Mouse (Mus musculus): ENCODE measurements at regions not wholly inside any gene's neighbourhood (a gene's known extent, or its start where the extent isn't known, plus 50 kb on each side); places are given as distances from the start of the nearest gene placed in this dataset.

GRCm38 (mm10) chr19:14957727-14958126, 359.9 kb upstream of the Tle4 start:
- Histone ChIP-seq H3K36me3 (no peaks in the 10 kb centered on the region), H3K9me3 (no peaks in the 10 kb centered on the region), H3K27ac (no peak overlapping the region), H3K4me1 (no peaks in the 10 kb centered on the region), H3K4me3 (no peak overlapping the region), H3K27me3 (no peaks in the 10 kb centered on the region), H3K4me2 (no peak overlapping the region), H3K9ac (no peak overlapping the region)
- 91% methylated on average over 19 of the region's 19 CpGs for WGBS
- no peak for ATAC-seq (ENCODE audit: borderline replicate concordance, extremely low read depth, low FRiP score, low TSS enrichment)

GRCm38 (mm10) chr19:14957154-14957553, 359.3 kb upstream of the Tle4 start:
- Histone ChIP-seq H3K4me1 (no peaks in the 10 kb centered on the region), H3K36me3 (no peaks in the 10 kb centered on the region), H3K4me3 (no peak overlapping the region), H3K9me3 (no peaks in the 10 kb centered on the region), H3K9ac (no peak overlapping the region), H3K27me3 (no peaks in the 10 kb centered on the region), H3K27ac (no peak overlapping the region), H3K4me2 (no peak overlapping the region)
- no peak for ATAC-seq (ENCODE audit: borderline replicate concordance, extremely low read depth, low FRiP score, low TSS enrichment)
- WGBS: 68% methylated on average over 10 of the region's 10 CpGs

GRCm38 (mm10) chr19:14956392-14956791, 358.5 kb upstream of the Tle4 start:
- no peak overlapping the region for H3K27ac ChIP-seq
- H3K36me3 ChIP-seq: no peaks in the 10 kb centered on the region
- no peaks in the 10 kb centered on the region for H3K9me3 ChIP-seq
- 20% methylated on average over 3 of the region's 3 CpGs for WGBS
- no peak overlapping the region for H3K4me3 ChIP-seq
- H3K9ac ChIP-seq: no peak overlapping the region
- H3K27me3 ChIP-seq: no peaks in the 10 kb centered on the region
- ATAC-seq (ENCODE audit: borderline replicate concordance, extremely low read depth, low FRiP score, low TSS enrichment): no peak
- H3K4me2 ChIP-seq: no peak overlapping the region
- no peaks in the 10 kb centered on the region for H3K4me1 ChIP-seq

- H3K4me2 ChIP-seq: no peak overlapping the region
- no peak for ATAC-seq (ENCODE audit: borderline replicate concordance, extremely low read depth, low FRiP score, low TSS enrichment)
- no peaks in the 10 kb centered on the region for H3K9me3 ChIP-seq
- no peak overlapping the region for H3K9ac ChIP-seq
- H3K27me3 ChIP-seq: no peaks in the 10 kb centered on the region
- WGBS: 43% methylated on average over 3 of the region's 3 CpGs
- no peaks in the 10 kb centered on the region for H3K36me3 ChIP-seq
- H3K4me3 ChIP-seq: no peak overlapping the region
- no peaks in the 10 kb centered on the region for H3K4me1 ChIP-seq
- H3K27ac ChIP-seq: no peak overlapping the region
These were observed 358.1 kb upstream of the Tle4 start for GRCm38 (mm10) chr19:14955969-14956368.

GRCm38 (mm10) chr19:14940207-14940952, 342.5 kb upstream of the Tle4 start:
- no peak for ATAC-seq (ENCODE audit: borderline replicate concordance, extremely low read depth, low FRiP score, low TSS enrichment)
- Histone ChIP-seq H3K36me3 (no peaks in the 10 kb centered on the region), H3K9ac (no peak overlapping the region), H3K4me2 (no peak overlapping the region), H3K4me1 (no peaks in the 10 kb centered on the region), H3K9me3 (no peaks in the 10 kb centered on the region), H3K4me3 (no peak overlapping the region), H3K27me3 (no peaks in the 10 kb centered on the region), H3K27ac (no peak overlapping the region)
- 69% methylated on average over 9 of the region's 9 CpGs for WGBS

- H3K4me3 ChIP-seq: no peak overlapping the region
- no peaks in the 10 kb centered on the region for H3K4me1 ChIP-seq
- peak; percentile 39; the same call in 1 of the 2 replicates for ATAC-seq (ENCODE audit: borderline replicate concordance, extremely low read depth, low FRiP score, low TSS enrichment)
- H3K27ac ChIP-seq: no peak overlapping the region
- H3K9ac ChIP-seq: no peak overlapping the region
- no peak overlapping the region for H3K4me2 ChIP-seq
- WGBS: 47% methylated on average over 1 of the region's 1 CpGs
- no peaks in the 10 kb centered on the region for H3K27me3 ChIP-seq
- no peaks in the 10 kb centered on the region for H3K9me3 ChIP-seq
- H3K36me3 ChIP-seq: no peaks in the 10 kb centered on the region
These were observed 324.4 kb upstream of the Tle4 start for GRCm38 (mm10) chr19:14922238-14922637.

- Histone ChIP-seq H3K9me3 (no peaks in the 10 kb centered on the region), H3K27me3 (no peaks in the 10 kb centered on the region), H3K4me3 (no peak overlapping the region), H3K36me3 (no peaks in the 10 kb centered on the region), H3K9ac (no peak overlapping the region), H3K27ac (no peak overlapping the region), H3K4me1 (no peaks in the 10 kb centered on the region), H3K4me2 (no peak overlapping the region)
- WGBS: 88% methylated on average over 11 of the region's 11 CpGs
- no peak for ATAC-seq (ENCODE audit: borderline replicate concordance, extremely low read depth, low FRiP score, low TSS enrichment)
These were observed 313.4 kb upstream of the Tle4 start for GRCm38 (mm10) chr19:14911056-14911850.

GRCm38 (mm10) chr19:14894875-14895274, 297.0 kb upstream of the Tle4 start:
- Histone ChIP-seq H3K36me3 (no peaks in the 10 kb centered on the region), H3K4me2 (no peak overlapping the region), H3K4me3 (no peak overlapping the region), H3K9ac (no peak overlapping the region), H3K27ac (no peak overlapping the region), H3K27me3 (peaks cover 4% of the 10 kb centered on the region), H3K9me3 (no peaks in the 10 kb centered on the region), H3K4me1 (peaks cover 21% of the 10 kb centered on the region)
- ATAC-seq (ENCODE audit: borderline replicate concordance, extremely low read depth, low FRiP score, low TSS enrichment): peak; percentile 37; the same call in 1 of the 2 replicates
- WGBS: 63% methylated on average over 2 of the region's 2 CpGs

GRCm38 (mm10) chr19:14892390-14892758, 294.5 kb upstream of the Tle4 start:
- Histone ChIP-seq H3K9ac (no peak overlapping the region), H3K4me1 (peaks cover 22% of the 10 kb centered on the region), H3K36me3 (no peaks in the 10 kb centered on the region), H3K4me2 (no peak overlapping the region), H3K27ac (no peak overlapping the region), H3K9me3 (no peaks in the 10 kb centered on the region), H3K4me3 (no peak overlapping the region), H3K27me3 (peaks cover 4% of the 10 kb centered on the region)
- ATAC-seq (ENCODE audit: borderline replicate concordance, extremely low read depth, low FRiP score, low TSS enrichment): no peak
- WGBS: 68% methylated on average over 6 of the region's 6 CpGs

- no peak overlapping the region for H3K9ac ChIP-seq
- no peak for ATAC-seq (ENCODE audit: borderline replicate concordance, extremely low read depth, low FRiP score, low TSS enrichment)
- no peaks in the 10 kb centered on the region for H3K36me3 ChIP-seq
- no peak overlapping the region for H3K4me3 ChIP-seq
- H3K27ac ChIP-seq: no peak overlapping the region
- H3K27me3 ChIP-seq: peaks cover 4% of the 10 kb centered on the region
- no peaks in the 10 kb centered on the region for H3K9me3 ChIP-seq
- 30% methylated on average over 7 of the region's 8 CpGs for WGBS
- H3K4me2 ChIP-seq: peak overlapping the region; percentile 55; the same call in 1 of the 2 replicates
- H3K4me1 ChIP-seq: peaks cover 22% of the 10 kb centered on the region
These were observed 294.0 kb upstream of the Tle4 start for GRCm38 (mm10) chr19:14891689-14892389.

- H3K27me3 ChIP-seq: peaks cover 4% of the 10 kb centered on the region
- ATAC-seq (ENCODE audit: borderline replicate concordance, extremely low read depth, low FRiP score, low TSS enrichment): no peak
- WGBS: 7% methylated on average over 9 of the region's 9 CpGs
These were observed 293.2 kb upstream of the Tle4 start for GRCm38 (mm10) chr19:14891090-14891428.

More at GRCm38 (mm10) chr19:14891090-14891428, 293.2 kb upstream of the Tle4 start:
- Histone ChIP-seq H3K9ac (no peak overlapping the region), H3K9me3 (no peaks in the 10 kb centered on the region), H3K27ac (no peak overlapping the region), H3K36me3 (no peaks in the 10 kb centered on the region), H3K4me1 (peaks cover 22% of the 10 kb centered on the region), H3K4me3 (peak overlapping the region; percentile 24), H3K4me2 (peak overlapping the region; percentile 55)
